Mouse (Mus musculus) myocyte (in vitro differentiated cells): Measurements from ENCODE around the gene Mlc1. TPM values are rescaled to one million over a fixed set of nuclear protein-coding genes. Genes with fewer than 3 reads are reported as not detected.

Source experiments
- H3K27me3 ChIP-seq: one replicate; pipeline ENCODE4 v1.6.1; 2011; ENCODE audit not compliant: control insufficient read depth, insufficient read depth, insufficient read length
- H3K36me3 ChIP-seq: one replicate; pipeline ENCODE4 v1.6.1; 2011; ENCODE audit not compliant: control insufficient read depth, insufficient read depth
- H3K4me2 ChIP-seq: one replicate; pipeline ENCODE4 v1.6.1; 2011; ENCODE audit warnings: low read depth, control low read depth
- H3K4me3 ChIP-seq: one replicate; pipeline ENCODE4 v1.5.1; 2011; ENCODE audit warnings: mild to moderate bottlenecking, control low read depth, moderate library complexity
- H3K79me2 ChIP-seq: one replicate; pipeline ENCODE4 v1.6.1; 2011; ENCODE audit not compliant: control insufficient read depth, insufficient read depth
- H3ac ChIP-seq: one replicate; pipeline ENCODE4 v1.6.1; 2011; ENCODE audit not compliant: control insufficient read depth, insufficient read length
- CEBPB ChIP-seq: IDR thresholded peaks from 2 replicates; pipeline ENCODE4 v1.6.1; 2011; ENCODE audit warnings: mild to moderate bottlenecking, moderate library complexity; ENCODE audit not compliant: poor library complexity, insufficient read depth, severe bottlenecking
- E2F4 ChIP-seq: IDR thresholded peaks from one replicate; pipeline ENCODE4 v1.6.1; 2011; ENCODE audit warnings: mild to moderate bottlenecking, control low read depth, moderate library complexity; ENCODE audit not compliant: insufficient read depth
- MAX ChIP-seq: IDR thresholded peaks from one replicate; pipeline ENCODE4 v1.6.1; 2011; ENCODE audit warnings: low read depth, mild to moderate bottlenecking, control low read depth
- MYOD1 ChIP-seq, 3 experiments: IDR thresholded peaks; one replicate each; pipeline ENCODE4 v1.6.1; 2011; ENCODE audit warnings: control low read depth in 2 of 3, low read depth in 2 of 3, mild to moderate bottlenecking in 2 of 3, moderate library complexity in 1 of 3; ENCODE audit not compliant: insufficient read length in 2 of 3, control insufficient read depth in 1 of 3
- MYOG ChIP-seq, 3 experiments: IDR thresholded peaks; one replicate each; pipeline ENCODE4 v1.6.1; 2011; ENCODE audit warnings: control low read depth in 2 of 3, low read depth in 2 of 3, mild to moderate bottlenecking in 2 of 3; ENCODE audit not compliant: insufficient read length in 2 of 3, control insufficient read depth in 1 of 3, insufficient read depth in 1 of 3
- POLR2A ChIP-seq: IDR thresholded peaks from one replicate; pipeline ENCODE4 v1.6.1; 2011; ENCODE audit warnings: low read depth, mild to moderate bottlenecking, control low read depth, moderate library complexity; ENCODE audit not compliant: insufficient read length
- POLR2AphosphoS2 ChIP-seq: IDR thresholded peaks from one replicate; pipeline ENCODE4 v1.6.1; 2011; ENCODE audit warnings: low read depth, control low read depth; ENCODE audit not compliant: insufficient read length
- REST ChIP-seq: IDR thresholded peaks from one replicate; pipeline ENCODE4 v1.6.1; 2011; ENCODE audit warnings: mild to moderate bottlenecking, control low read depth, moderate library complexity; ENCODE audit not compliant: insufficient read depth, insufficient read length
- SRF ChIP-seq: IDR thresholded peaks from one replicate; pipeline ENCODE4 v1.6.1; 2011; ENCODE audit warnings: low read depth; ENCODE audit not compliant: control insufficient read depth, insufficient read length
- TCF12 ChIP-seq: IDR thresholded peaks from one replicate; pipeline ENCODE4 v1.6.1; 2011; ENCODE audit warnings: mild to moderate bottlenecking, control low read depth; ENCODE audit not compliant: poor library complexity, insufficient read depth, severe bottlenecking
- TCF3 ChIP-seq: IDR thresholded peaks from one replicate; pipeline ENCODE4 v1.6.1; 2011; ENCODE audit warnings: low read depth, control low read depth; ENCODE audit not compliant: insufficient read length
- USF1 ChIP-seq: IDR thresholded peaks from one replicate; pipeline ENCODE4 v1.6.1; 2011; ENCODE audit warnings: low read depth, mild to moderate bottlenecking, control low read depth, moderate library complexity
- polyA plus RNA-seq: library from polyadenylated mRNA; unstranded; fragments of >200 nt; fragmentation: generic; extraction: Trizol; gene quantifications from one replicate; pipeline ENCODE4 v1.2.1, GENCODE M21; 2012; ENCODE audit warnings: missing spikeins

Mlc1 gene
- polyA plus RNA-seq, 1 experiment: not detected

- Histone ChIP-seq H3ac (no peak overlapping the region), H3K36me3 (no peaks in the 10 kb centered on the region), H3K4me2 (no peak overlapping the region), H3K79me2 (no peaks in the 10 kb centered on the region), H3K27me3 (peaks cover 40% of the 10 kb centered on the region), H3K4me3 (no peak overlapping the region)
- no peak for TF ChIP-seq POLR2A
- no peak for TF ChIP-seq TCF12
- no peak for TF ChIP-seq SRF
- TF ChIP-seq MAX: no peak
- TF ChIP-seq CEBPB: no peak
- no peak for TF ChIP-seq REST
- no peak for TF ChIP-seq MYOD1 (IDR thresholded peaks at IDR 0.05; ENCODE audit: control insufficient read depth in 1 of 3, insufficient read length in 2 of 3, low read depth in 2 of 3)
- no peak for TF ChIP-seq E2F4
- no peak for TF ChIP-seq POLR2AphosphoS2
- TF ChIP-seq USF1: no peak
- TF ChIP-seq MYOG (IDR thresholded peaks at IDR 0.05; ENCODE audit: control insufficient read depth in 1 of 3, insufficient read depth in 1 of 3, insufficient read length in 2 of 3, low read depth in 2 of 3): no peak
- no peak for TF ChIP-seq TCF3
These were observed 14.7 kb downstream of the Mlc1 start for GRCm38 (mm10) chr15:88964070-88964578.

- Histone ChIP-seq H3K4me3 (no peak overlapping the region), H3K36me3 (no peaks in the 10 kb centered on the region), H3ac (no peak overlapping the region), H3K27me3 (peaks cover 19% of the 10 kb centered on the region), H3K4me2 (no peak overlapping the region), H3K79me2 (no peaks in the 10 kb centered on the region)
- TF ChIP-seq CEBPB: no peak
- TF ChIP-seq POLR2A: no peak
- TF ChIP-seq SRF: no peak
- TF ChIP-seq REST: no peak
- no peak for TF ChIP-seq USF1
- no peak for TF ChIP-seq MYOG (IDR thresholded peaks at IDR 0.05; ENCODE audit: control insufficient read depth in 1 of 3, insufficient read depth in 1 of 3, insufficient read length in 2 of 3, low read depth in 2 of 3)
- no peak for TF ChIP-seq E2F4
- no peak for TF ChIP-seq MYOD1 (IDR thresholded peaks at IDR 0.05; ENCODE audit: control insufficient read depth in 1 of 3, insufficient read length in 2 of 3, low read depth in 2 of 3)
- TF ChIP-seq TCF12: no peak
- no peak for TF ChIP-seq MAX
- TF ChIP-seq POLR2AphosphoS2: no peak
- TF ChIP-seq TCF3: no peak
These were observed 21.3 kb downstream of the Mlc1 start for GRCm38 (mm10) chr15:88957522-88957921.

GRCm38 (mm10) chr15:88955342-88955741 is 23.5 kb downstream of the Mlc1 start:
- Histone ChIP-seq H3ac (no peak overlapping the region), H3K4me2 (no peak overlapping the region), H3K4me3 (no peak overlapping the region), H3K36me3 (no peaks in the 10 kb centered on the region), H3K79me2 (no peaks in the 10 kb centered on the region), H3K27me3 (peaks cover 15% of the 10 kb centered on the region)
- TF ChIP-seq MYOD1 (IDR thresholded peaks at IDR 0.05; ENCODE audit: control insufficient read depth in 1 of 3, insufficient read length in 2 of 3, low read depth in 2 of 3) (no peak), CEBPB (no peak), POLR2AphosphoS2 (no peak), MAX (no peak), REST (no peak), MYOG (IDR thresholded peaks at IDR 0.05; ENCODE audit: control insufficient read depth in 1 of 3, insufficient read depth in 1 of 3, insufficient read length in 2 of 3, low read depth in 2 of 3) (no peak), TCF3 (no peak)

- H3K27me3 ChIP-seq: peaks cover 11% of the 10 kb centered on the region
- no peak within 1 kb of the TSS for H3K4me3 ChIP-seq
- no peak within 1 kb of the TSS for H3K4me2 ChIP-seq
- H3ac ChIP-seq: no peak within 1 kb of the TSS
- H3K36me3 ChIP-seq: no peaks in the 10 kb centered on the region
- TF ChIP-seq SRF (no peak), TCF3 (no peak), USF1 (no peak), CEBPB (no peak), MAX (no peak), MYOG (IDR thresholded peaks at IDR 0.05; ENCODE audit: control insufficient read depth in 1 of 3, insufficient read depth in 1 of 3, insufficient read length in 2 of 3, low read depth in 2 of 3) (no peak), MYOD1 (IDR thresholded peaks at IDR 0.05; ENCODE audit: control insufficient read depth in 1 of 3, insufficient read length in 2 of 3, low read depth in 2 of 3) (no peak), E2F4 (no peak), POLR2AphosphoS2 (no peak), REST (no peak)
- H3K79me2 ChIP-seq: no peaks in the 10 kb centered on the region
These were observed 24.3 kb downstream of the Mlc1 start, which contains the start of gene Ttll8 for GRCm38 (mm10) chr15:88954368-88955072. Gene Ttll8, minus strand, starts transcription at chr15:88954418.

GRCm38 (mm10) chr15:88951246-88951645 is 27.6 kb downstream of the Mlc1 start:
- TF ChIP-seq MYOD1 (IDR thresholded peaks at IDR 0.05; ENCODE audit: control insufficient read depth in 1 of 3, insufficient read length in 2 of 3, low read depth in 2 of 3) (peak in 2 of 3 experiments; percentile 15 to 18), MYOG (IDR thresholded peaks at IDR 0.05; ENCODE audit: control insufficient read depth in 1 of 3, insufficient read depth in 1 of 3, insufficient read length in 2 of 3, low read depth in 2 of 3) (peak in 2 of 3 experiments; percentile 7 to 14), TCF3 (no peak), TCF12 (peak; percentile 25)
- no peaks in the 10 kb centered on the region for H3K79me2 ChIP-seq
- H3ac ChIP-seq: no peak overlapping the region
- no peaks in the 10 kb centered on the region for H3K36me3 ChIP-seq
- no peak overlapping the region for H3K4me3 ChIP-seq
- H3K27me3 ChIP-seq: peaks cover 11% of the 10 kb centered on the region
- H3K4me2 ChIP-seq: no peak overlapping the region
